Mouse (Mus musculus): ENCODE results near the gene Ntrk2. TPM values are rescaled to one million over a fixed set of nuclear protein-coding genes. Genes with fewer than 3 reads are reported as not detected.
"Not testable (repeated sequence)": the region's sequence is repeated elsewhere in the genome, so short reads cannot be mapped to it uniquely, and the experiment has no call there.

The Ntrk2 gene
- polyA plus RNA-seq, 1 experiment from 2014 or later = 51.5 TPM

DNA sequence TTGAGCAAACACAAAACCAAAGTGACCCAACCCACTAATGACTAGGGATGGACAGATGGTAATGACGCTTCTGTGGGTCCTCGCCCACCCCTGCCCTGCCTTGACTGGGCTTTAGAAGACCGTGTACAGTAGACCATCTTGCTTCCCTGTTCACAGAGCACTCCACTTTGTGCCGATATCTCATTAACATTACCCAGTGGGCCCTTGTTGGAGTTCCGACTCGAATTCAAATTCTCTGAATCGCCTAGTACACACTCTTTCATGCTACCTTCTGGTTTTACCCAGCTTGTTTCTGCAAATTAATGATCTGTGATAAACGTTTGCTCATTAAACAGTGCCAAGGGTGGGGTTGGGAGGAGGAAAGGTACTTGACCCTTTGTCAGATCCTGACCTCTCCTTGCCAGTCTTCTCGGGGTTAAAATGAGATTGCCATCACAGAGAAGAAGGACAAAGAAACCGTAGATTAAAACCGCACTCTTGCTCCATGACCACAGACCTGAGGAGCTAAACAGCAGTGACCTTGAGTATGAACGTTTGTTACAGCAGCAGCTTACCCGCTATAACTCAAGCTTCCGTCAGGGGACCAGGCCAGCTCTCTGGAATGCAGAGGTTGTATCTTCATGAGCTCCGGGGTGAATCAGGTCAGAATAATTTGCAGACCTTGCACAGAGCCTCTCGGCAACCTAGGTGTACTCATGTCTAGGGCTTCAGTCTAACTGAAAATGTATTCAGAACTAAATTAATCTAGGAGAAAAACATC is 234.0 kb downstream of the Ntrk2 start:
- ATAC-seq (ENCODE audit: low FRiP score) (peak; percentile 76), DNase-seq (ENCODE audit: low spot score) (peak; percentile 51)
- H3K4me3 ChIP-seq (ENCODE audit: low read depth, low read length) = no peak overlapping the region
- H3K4me1 ChIP-seq (replicated peaks; ENCODE audit: control insufficient read depth, insufficient read depth, low read length) = peaks cover 8% of the 10 kb centered on the region; the same call in 1 of the 2 replicates
- H3K4me2 ChIP-seq (replicated peaks; ENCODE audit: low read depth, low read length) = peak overlapping the region; percentile 26; the same call in 1 of the 2 replicates
- 48% methylated on average over 16 of the region's 16 CpGs for WGBS
- H3K9me3 ChIP-seq (ENCODE audit: control insufficient read depth, low read length) = no peaks in the 10 kb centered on the region
- H3K36me3 ChIP-seq (ENCODE audit: control insufficient read depth, insufficient read depth, low read length) = no peaks in the 10 kb centered on the region
- H3K27ac ChIP-seq (ENCODE audit: low read depth, low read length) = peak overlapping the region; percentile 88
- H3K27me3 ChIP-seq (ENCODE audit: control insufficient read depth, insufficient read depth, low read length) = no peaks in the 10 kb centered on the region
- peak overlapping the region; percentile 20; the same call in 1 of the 2 replicates for H3K9ac ChIP-seq (ENCODE audit: low read depth, low read length)

DNA sequence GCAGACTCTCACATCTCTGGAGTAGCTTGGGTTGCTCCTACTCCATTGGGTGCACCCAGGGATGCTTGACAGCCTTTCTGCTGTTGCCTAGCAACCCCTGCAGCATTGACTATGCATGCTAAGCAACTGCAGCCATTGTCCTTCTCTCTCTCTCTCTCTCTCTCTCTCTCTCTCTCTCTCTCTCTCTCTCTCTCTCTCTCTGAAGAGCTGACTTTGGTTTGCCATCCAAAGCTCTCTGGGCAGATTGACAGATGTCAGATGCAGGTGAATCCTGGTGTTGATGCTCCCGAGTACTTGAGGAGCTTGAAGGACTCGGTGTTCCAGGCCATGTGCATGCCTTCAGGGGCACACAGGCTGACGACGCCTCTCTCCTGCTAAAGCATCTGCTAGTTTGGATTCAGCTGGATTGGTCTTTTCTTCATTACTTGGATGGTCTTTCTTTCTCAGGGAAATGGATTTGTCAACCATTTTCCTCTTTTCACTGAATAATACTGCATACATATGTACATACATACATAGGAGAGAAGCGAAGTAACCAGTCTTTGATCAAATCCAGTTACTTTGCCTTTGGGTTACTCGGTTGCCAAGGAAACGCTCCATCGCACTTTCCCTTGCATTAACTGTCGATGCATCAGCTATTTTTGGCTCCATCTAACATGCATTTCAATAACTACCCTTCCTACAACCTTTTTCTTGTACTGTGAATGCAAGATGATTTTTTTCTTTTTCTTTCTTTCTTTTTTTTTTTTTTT is 234.8 kb downstream of the Ntrk2 start:
- Histone ChIP-seq H3K9ac (ENCODE audit: low read depth, low read length) (0 out of 2 replicates have a peak overlapping the region, but pooled peaks have one; percentile 20), H3K4me2 (replicated peaks; ENCODE audit: low read depth, low read length) (no peak overlapping the region; the same call in 1 of the 2 replicates), H3K9me3 (ENCODE audit: control insufficient read depth, low read length) (no peaks in the 10 kb centered on the region), H3K27me3 (ENCODE audit: control insufficient read depth, insufficient read depth, low read length) (no peaks in the 10 kb centered on the region), H3K27ac (ENCODE audit: low read depth, low read length) (peak overlapping the region; percentile 80), H3K36me3 (ENCODE audit: control insufficient read depth, insufficient read depth, low read length) (no peaks in the 10 kb centered on the region), H3K4me3 (ENCODE audit: low read depth, low read length) (no peak overlapping the region), H3K4me1 (replicated peaks; ENCODE audit: control insufficient read depth, insufficient read depth, low read length) (peaks cover 8% of the 10 kb centered on the region; the same call in 1 of the 2 replicates)
- ATAC-seq (ENCODE audit: low FRiP score) (peak; percentile 99), DNase-seq (ENCODE audit: low spot score) (peak; percentile 86)
- WGBS = 40% methylated on average over 9 of the region's 9 CpGs

DNA sequence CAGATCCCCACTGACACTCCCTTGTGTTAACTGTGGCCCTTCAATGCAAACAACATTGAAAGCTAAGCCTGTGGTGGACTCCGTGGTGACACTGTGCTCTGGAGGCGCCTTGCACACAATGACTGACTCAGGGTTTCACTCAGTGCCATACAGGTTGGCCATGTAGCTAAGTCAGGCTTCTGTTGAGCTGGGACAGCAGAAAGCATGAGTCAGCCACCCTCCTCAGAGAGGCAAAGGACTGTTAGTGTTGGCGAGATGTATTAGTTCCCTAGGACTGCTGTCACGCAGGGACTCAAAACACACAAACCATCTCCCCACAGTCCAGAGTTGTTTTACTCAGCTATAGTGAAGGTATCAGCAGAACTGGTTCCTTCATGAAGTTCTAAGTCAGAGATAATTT is 245.8 kb downstream of the Ntrk2 start:
- DNase-seq (ENCODE audit: low spot score) (no peak), ATAC-seq (ENCODE audit: low FRiP score) (no peak)
- Histone ChIP-seq H3K9ac (ENCODE audit: low read depth, low read length) (no peak overlapping the region), H3K4me2 (replicated peaks; ENCODE audit: low read depth, low read length) (no peak overlapping the region), H3K27me3 (ENCODE audit: control insufficient read depth, insufficient read depth, low read length) (no peaks in the 10 kb centered on the region), H3K27ac (ENCODE audit: low read depth, low read length) (no peak overlapping the region), H3K4me3 (ENCODE audit: low read depth, low read length) (no peak overlapping the region), H3K9me3 (ENCODE audit: control insufficient read depth, low read length) (no peaks in the 10 kb centered on the region), H3K4me1 (replicated peaks; ENCODE audit: control insufficient read depth, insufficient read depth, low read length) (no peaks in the 10 kb centered on the region), H3K36me3 (ENCODE audit: control insufficient read depth, insufficient read depth, low read length) (no peaks in the 10 kb centered on the region)
- 85% methylated on average over 4 of the region's 4 CpGs for WGBS

DNA sequence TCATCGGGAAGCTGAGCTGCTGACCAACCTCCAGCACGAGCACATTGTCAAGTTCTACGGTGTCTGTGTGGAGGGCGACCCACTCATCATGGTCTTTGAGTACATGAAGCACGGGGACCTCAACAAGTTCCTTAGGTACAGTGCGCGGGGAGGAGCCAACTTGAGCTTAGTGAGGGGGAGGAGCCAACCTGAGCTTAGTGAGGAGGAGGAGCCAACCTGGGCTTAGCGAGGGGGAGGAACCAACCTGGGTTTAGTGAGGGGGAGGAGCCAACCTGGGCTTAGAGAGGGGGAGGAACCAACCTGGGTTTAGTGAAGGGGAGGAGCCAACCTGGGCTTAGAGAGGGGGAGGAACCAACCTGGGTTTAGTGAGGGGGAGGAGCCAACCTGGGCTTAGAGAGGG is 248.0 kb downstream of the Ntrk2 start:
- not testable (repeated sequence) for H3K27me3 ChIP-seq (ENCODE audit: control insufficient read depth, insufficient read depth, low read length); H3K36me3 ChIP-seq (ENCODE audit: control insufficient read depth, insufficient read depth, low read length); H3K9ac ChIP-seq (ENCODE audit: low read depth, low read length); H3K9me3 ChIP-seq (ENCODE audit: control insufficient read depth, low read length); H3K4me1 ChIP-seq (replicated peaks; ENCODE audit: control insufficient read depth, insufficient read depth, low read length); DNase-seq (ENCODE audit: low spot score); H3K4me2 ChIP-seq (replicated peaks; ENCODE audit: low read depth, low read length); ATAC-seq (ENCODE audit: low FRiP score); H3K4me3 ChIP-seq (ENCODE audit: low read depth, low read length); H3K27ac ChIP-seq (ENCODE audit: low read depth, low read length)
- 87% methylated on average over 8 of the region's 8 CpGs for WGBS

DNA sequence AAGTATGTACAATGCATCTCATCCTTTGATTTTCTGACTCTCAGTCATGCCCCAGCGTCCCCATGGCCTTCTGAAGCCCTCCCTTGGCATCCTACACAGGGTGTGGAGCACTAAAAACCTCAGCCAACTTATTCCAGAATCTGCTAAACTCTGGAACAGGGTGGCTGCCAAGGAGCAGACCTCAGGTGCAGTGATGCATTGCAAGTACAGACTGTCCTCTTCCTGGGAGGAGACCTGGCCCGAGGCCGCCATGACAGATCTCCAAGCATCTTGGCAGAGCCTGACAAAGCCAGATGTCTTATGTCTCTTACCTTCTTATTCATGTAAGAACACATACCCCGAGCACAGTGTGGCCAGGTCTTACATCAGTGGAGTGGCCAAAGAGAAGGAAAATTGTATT is 250.5 kb downstream of the Ntrk2 start:
- Histone ChIP-seq H3K9ac (ENCODE audit: low read depth, low read length) (no peak overlapping the region), H3K27ac (ENCODE audit: low read depth, low read length) (no peak overlapping the region), H3K4me1 (replicated peaks; ENCODE audit: control insufficient read depth, insufficient read depth, low read length) (no peaks in the 10 kb centered on the region), H3K36me3 (ENCODE audit: control insufficient read depth, insufficient read depth, low read length) (no peaks in the 10 kb centered on the region), H3K4me3 (ENCODE audit: low read depth, low read length) (no peak overlapping the region), H3K27me3 (ENCODE audit: control insufficient read depth, insufficient read depth, low read length) (no peaks in the 10 kb centered on the region), H3K4me2 (replicated peaks; ENCODE audit: low read depth, low read length) (no peak overlapping the region), H3K9me3 (ENCODE audit: control insufficient read depth, low read length) (no peaks in the 10 kb centered on the region)
- 96% methylated on average over 4 of the region's 4 CpGs for whole genome bisulfite sequencing
- DNase-seq (ENCODE audit: low spot score) = no peak
- ATAC-seq (ENCODE audit: low FRiP score) = no peak

DNA sequence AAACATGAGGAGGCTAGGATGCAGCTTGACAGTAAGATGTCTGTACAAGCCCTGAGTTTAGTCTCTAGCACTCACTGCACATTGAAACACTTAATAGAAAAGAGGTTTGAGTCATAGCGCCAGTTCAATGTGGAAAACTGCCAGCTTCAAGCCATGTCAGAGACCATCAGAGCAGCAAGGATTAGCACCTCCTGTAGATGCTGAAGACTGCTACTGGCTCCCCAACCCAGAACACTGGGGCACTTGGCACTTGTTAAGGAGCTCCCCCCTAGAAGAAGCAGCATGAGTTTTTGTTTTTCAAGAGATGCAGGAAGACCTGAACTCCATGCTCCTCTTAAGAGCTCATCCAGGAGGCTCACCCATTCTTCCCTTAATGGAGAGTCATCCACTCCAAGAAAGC is 251.5 kb downstream of the Ntrk2 start:
- DNase-seq (ENCODE audit: low spot score) (no peak), ATAC-seq (ENCODE audit: low FRiP score) (no peak)
- H3K36me3 ChIP-seq (ENCODE audit: control insufficient read depth, insufficient read depth, low read length) = no peaks in the 10 kb centered on the region
- H3K27me3 ChIP-seq (ENCODE audit: control insufficient read depth, insufficient read depth, low read length) = no peaks in the 10 kb centered on the region
- no peaks in the 10 kb centered on the region for H3K4me1 ChIP-seq (replicated peaks; ENCODE audit: control insufficient read depth, insufficient read depth, low read length)
- no peak overlapping the region for H3K27ac ChIP-seq (ENCODE audit: low read depth, low read length)
- no peak overlapping the region for H3K4me2 ChIP-seq (replicated peaks; ENCODE audit: low read depth, low read length)
- H3K9me3 ChIP-seq (ENCODE audit: control insufficient read depth, low read length) = no peaks in the 10 kb centered on the region
- WGBS = 88% methylated on average over 1 of the region's 1 CpGs
- H3K9ac ChIP-seq (ENCODE audit: low read depth, low read length) = no peak overlapping the region
- no peak overlapping the region for H3K4me3 ChIP-seq (ENCODE audit: low read depth, low read length)

DNA sequence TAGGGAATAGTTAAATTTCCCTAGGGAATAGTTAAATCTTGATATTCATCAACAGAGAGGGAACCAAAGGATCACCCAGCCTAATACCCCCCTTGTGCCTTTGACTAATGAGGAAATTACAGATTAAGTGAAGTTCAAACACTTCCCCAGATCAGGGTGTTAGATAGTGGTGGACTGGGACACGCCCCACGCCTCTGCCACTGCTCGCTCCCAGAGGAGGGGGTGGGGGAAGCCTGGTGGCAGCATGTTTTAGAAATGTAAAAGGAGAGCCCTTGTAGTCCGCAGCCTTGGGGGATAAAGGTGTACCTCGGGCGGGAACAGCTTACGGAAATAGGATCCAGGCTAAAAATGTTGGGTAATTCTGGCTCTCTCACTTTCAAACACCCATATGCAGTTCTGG is 252.7 kb downstream of the Ntrk2 start:
- H3K27ac ChIP-seq (ENCODE audit: low read depth, low read length) = no peak overlapping the region
- DNase-seq (ENCODE audit: low spot score) = no peak
- no peak overlapping the region for H3K4me2 ChIP-seq (replicated peaks; ENCODE audit: low read depth, low read length)
- H3K27me3 ChIP-seq (ENCODE audit: control insufficient read depth, insufficient read depth, low read length) = no peaks in the 10 kb centered on the region
- no peak for ATAC-seq (ENCODE audit: low FRiP score)
- no peaks in the 10 kb centered on the region for H3K36me3 ChIP-seq (ENCODE audit: control insufficient read depth, insufficient read depth, low read length)
- H3K4me3 ChIP-seq (ENCODE audit: low read depth, low read length) = no peak overlapping the region
- no peaks in the 10 kb centered on the region for H3K4me1 ChIP-seq (replicated peaks; ENCODE audit: control insufficient read depth, insufficient read depth, low read length)
- no peaks in the 10 kb centered on the region for H3K9me3 ChIP-seq (ENCODE audit: control insufficient read depth, low read length)
- no peak overlapping the region for H3K9ac ChIP-seq (ENCODE audit: low read depth, low read length)
- 35% methylated on average over 7 of the region's 7 CpGs for WGBS

DNA sequence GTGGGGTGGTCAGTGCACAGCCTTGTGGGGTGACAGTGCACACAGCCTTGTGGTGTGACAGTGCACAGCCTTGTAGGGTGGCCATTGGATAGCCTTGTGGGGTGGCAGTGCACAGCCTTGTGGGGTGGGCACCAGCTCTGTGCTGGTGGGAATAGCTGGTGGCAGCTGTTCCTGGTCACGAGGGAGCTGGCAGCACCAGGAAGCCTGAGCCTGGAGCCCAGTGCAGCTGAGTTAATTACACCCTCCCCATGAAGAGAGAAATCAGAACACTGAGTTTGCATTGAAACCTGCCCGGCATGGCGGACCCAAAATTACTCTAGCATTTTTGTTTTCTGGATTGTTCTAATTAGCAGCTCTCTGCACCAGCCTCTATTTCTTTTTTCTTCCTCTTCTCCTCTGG is 259.3 kb downstream of the Ntrk2 start:
- H3K4me2 ChIP-seq (replicated peaks; ENCODE audit: low read depth, low read length) = no peak overlapping the region
- no peak overlapping the region for H3K4me3 ChIP-seq (ENCODE audit: low read depth, low read length)
- DNase-seq (ENCODE audit: low spot score) (no peak), ATAC-seq (ENCODE audit: low FRiP score) (no peak)
- no peak overlapping the region for H3K9ac ChIP-seq (ENCODE audit: low read depth, low read length)
- H3K36me3 ChIP-seq (ENCODE audit: control insufficient read depth, insufficient read depth, low read length) = no peaks in the 10 kb centered on the region
- H3K4me1 ChIP-seq (replicated peaks; ENCODE audit: control insufficient read depth, insufficient read depth, low read length) = no peaks in the 10 kb centered on the region
- no peak overlapping the region for H3K27ac ChIP-seq (ENCODE audit: low read depth, low read length)
- H3K9me3 ChIP-seq (ENCODE audit: control insufficient read depth, low read length) = no peaks in the 10 kb centered on the region
- H3K27me3 ChIP-seq (ENCODE audit: control insufficient read depth, insufficient read depth, low read length) = no peaks in the 10 kb centered on the region
- WGBS = 87% methylated on average over 3 of the region's 3 CpGs

All from hindbrain, embryonic 11.5 days (tissue).